In genomic region chr19:44332326-44332725, GRCm38 (mm10) we compare ENCODE assay signal across 17 mouse cellular contexts. TPM values are rescaled to one million over a fixed set of nuclear protein-coding genes. Genes with fewer than 3 reads are reported as not detected.
DNase-seq lines count a peak whose midpoint lies in the region; ATAC-seq and TF ChIP-seq lines count a peak whose summit lies in the region.
"Had no signal": no experiment of that assay in that cellular context is flagged by ENCODE, and none has a peak within 500 bp of the region (broad histone marks: within the 10 kb centered on the region; RNA-seq: fewer than 3 reads in every experiment).

No protein-coding gene starts in this region.

- peak overlapping the region; percentile 90 for H3K27ac ChIP-seq in heart, postnatal 0 days (ENCODE audit: low read depth)
- no peak overlapping the region for H3K27ac ChIP-seq in forebrain, embryonic 14.5 days (ENCODE audit: low read depth, low read length)
- no peak overlapping the region for H3K27ac ChIP-seq in forebrain, embryonic 12.5 days
- H3K27ac ChIP-seq: embryonic facial prominence, embryonic 12.5 days; forebrain, embryonic 10.5 days; liver, embryonic 13.5 days; midbrain, embryonic 13.5 days had no signal

- intact Hi-C loops in heart, postnatal 36 days (cut with DNase I): no loop called here
- intact Hi-C loops in left cerebral cortex, postnatal 14 days (cut with DNase I): no loop called here

- no peak for TF ChIP-seq EP300 in heart, postnatal 0 days (IDR thresholded peaks at IDR 0.05; ENCODE audit: low read depth)

- H3K4me1 ChIP-seq in heart, postnatal 0 days (ENCODE audit: control insufficient read depth, insufficient read depth): peaks cover 39% of the 10 kb centered on the region
- no peaks in the 10 kb centered on the region for H3K4me1 ChIP-seq in forebrain, embryonic 14.5 days (ENCODE audit: control insufficient read depth, insufficient read depth, low read length)
- no peaks in the 10 kb centered on the region for H3K4me1 ChIP-seq in forebrain, embryonic 12.5 days
- H3K4me1 ChIP-seq: liver, embryonic 13.5 days; midbrain, embryonic 13.5 days had no signal

- WGBS in heart, postnatal 0 days: 65% methylated on average over 8 of the region's 8 CpGs
- WGBS in forebrain, embryonic 14.5 days: 78% methylated on average over 8 of the region's 8 CpGs
- WGBS in forebrain, embryonic 12.5 days: 80% methylated on average over 8 of the region's 8 CpGs

- DNase-seq in heart, postnatal 0 days (ENCODE audit: low spot score): no peak
- no peak for DNase-seq in heart, postnatal 36 days
- DNase-seq in spleen, postnatal 36 days (ENCODE audit: low spot score in 2 of 2): peak; percentile 16 to 22
- DNase-seq in spleen, adult 18-20 months: no peak
- DNase-seq in left cerebral cortex, postnatal 14 days (ENCODE audit: low spot score in 2 of 2): peak; percentile 52 to 61
- DNase-seq in telencephalon, adult 2 months (ENCODE audit: low read depth, low spot score): peak; percentile 92
- no peak for DNase-seq in forebrain, embryonic 14.5 days (ENCODE audit: low spot score)
- DNase-seq: liver, embryonic 13.5 days; lung, postnatal 14 days; thymus, postnatal 36 days had no signal

- H3K4me2 ChIP-seq in heart, postnatal 0 days (ENCODE audit: low read depth, low read length): peak overlapping the region; percentile 46; the same call in 1 of the 2 replicates
- H3K4me2 ChIP-seq in forebrain, embryonic 14.5 days (ENCODE audit: low read length): no peak overlapping the region
- no peak overlapping the region for H3K4me2 ChIP-seq in forebrain, embryonic 12.5 days
- H3K4me2 ChIP-seq: embryonic facial prominence, embryonic 12.5 days; hindbrain, embryonic 14.5 days; liver, embryonic 13.5 days; midbrain, embryonic 13.5 days had no signal

- no peak for TF ChIP-seq CTCF in heart, postnatal 0 days (IDR thresholded peaks at IDR 0.05; ENCODE audit: low read depth)

- no peak for ATAC-seq in heart, postnatal 0 days (ENCODE audit: insufficient read depth, low read depth)
- no peak for ATAC-seq in forebrain, embryonic 14.5 days
- ATAC-seq in forebrain, embryonic 12.5 days (ENCODE audit: low FRiP score): no peak
- ATAC-seq: midbrain, embryonic 13.5 days; Patski had no signal

- no peaks in the 10 kb centered on the region for H3K9me3 ChIP-seq in heart, postnatal 0 days (replicated peaks; ENCODE audit: control insufficient read depth, low read length)
- H3K9me3 ChIP-seq in forebrain, embryonic 14.5 days (replicated peaks; ENCODE audit: control insufficient read depth, low read length): no peaks in the 10 kb centered on the region
- no peaks in the 10 kb centered on the region for H3K9me3 ChIP-seq in forebrain, embryonic 12.5 days
- H3K9me3 ChIP-seq: embryonic facial prominence, embryonic 12.5 days; forebrain, embryonic 10.5 days; liver, embryonic 13.5 days; midbrain, embryonic 13.5 days had no signal

- no peak overlapping the region for H3K4me3 ChIP-seq in heart, postnatal 0 days (ENCODE audit: low read depth, low read length)
- no peak overlapping the region for H3K4me3 ChIP-seq in forebrain, embryonic 14.5 days (ENCODE audit: low read depth, low read length)
- H3K4me3 ChIP-seq in forebrain, embryonic 12.5 days (replicated peaks): no peak overlapping the region
- H3K4me3 ChIP-seq: embryonic facial prominence, embryonic 12.5 days; forebrain, embryonic 10.5 days; liver, embryonic 13.5 days; midbrain, embryonic 13.5 days had no signal

- no peaks in the 10 kb centered on the region for H3K27me3 ChIP-seq in heart, postnatal 0 days (ENCODE audit: control insufficient read depth, insufficient read depth, low read length)
- H3K27me3 ChIP-seq in forebrain, embryonic 14.5 days (replicated peaks; ENCODE audit: control insufficient read depth, insufficient read depth, low read length): no peaks in the 10 kb centered on the region
- no peaks in the 10 kb centered on the region for H3K27me3 ChIP-seq in forebrain, embryonic 12.5 days
- H3K27me3 ChIP-seq: embryonic facial prominence, embryonic 12.5 days; midbrain, embryonic 13.5 days; Patski had no signal

- no peak overlapping the region for H3K9ac ChIP-seq in heart, postnatal 0 days (replicated peaks; ENCODE audit: low read depth, low read length)
- H3K9ac ChIP-seq in forebrain, embryonic 14.5 days (ENCODE audit: low read length): no peak overlapping the region
- H3K9ac ChIP-seq in forebrain, embryonic 12.5 days: no peak overlapping the region
- H3K9ac ChIP-seq: embryonic facial prominence, embryonic 12.5 days; hindbrain, embryonic 14.5 days; liver, embryonic 13.5 days; midbrain, embryonic 13.5 days had no signal

- no peaks in the 10 kb centered on the region for H3K36me3 ChIP-seq in heart, postnatal 0 days (replicated peaks; ENCODE audit: control insufficient read depth, insufficient read depth, low read length)
- no peaks in the 10 kb centered on the region for H3K36me3 ChIP-seq in forebrain, embryonic 14.5 days (ENCODE audit: control insufficient read depth, insufficient read depth, low read length)
- H3K36me3 ChIP-seq in forebrain, embryonic 12.5 days (replicated peaks): no peaks in the 10 kb centered on the region
- H3K36me3 ChIP-seq: embryonic facial prominence, embryonic 12.5 days; forebrain, embryonic 10.5 days; liver, embryonic 13.5 days; midbrain, embryonic 13.5 days had no signal

RNA-seq across cellular contexts. Expression of gene Scd4, which starts 0.6 kb away (rescaled TPM):
- 10.8 and 37.4 TPM in 2 replicates for total RNA-seq in heart, postnatal 0 days (2014; rRNA removed; ENCODE audit: low replicate concordance)
- polyA plus RNA-seq in heart, postnatal 0 days (2015; fragmentation: Nextera tagmentation; extraction: Ambion mirVana): 30.8 and 38.2 TPM in 2 replicates
- total RNA-seq in heart, postnatal 36 days (2021): 10 to 100 TPM in 1 of 2 experiments, 1 to 10 TPM in 1; 8.2 to 15.2 TPM
- 1 to 10 TPM; 1.9 to 2.1 TPM for total RNA-seq in left cerebral cortex, postnatal 14 days (2021)
- 0.10 and 0.42 TPM in 2 replicates for polyA plus RNA-seq in forebrain, embryonic 14.5 days (2014; fragmentation: Nextera tagmentation; extraction: Ambion mirVana)
- polyA plus RNA-seq in forebrain, embryonic 12.5 days (2016; fragmentation: Nextera tagmentation; extraction: Ambion mirVana): 0.15 and 0.29 TPM in 2 replicates
- polyA plus RNA-seq: neural tube, embryonic 11.5 days had no signal

RNA-seq across cellular contexts. Expression of gene Scd2, which starts 38.9 kb away (rescaled TPM):
- 307 and 374 TPM in 2 replicates for total RNA-seq in heart, postnatal 0 days (2014; rRNA removed; ENCODE audit: low replicate concordance)
- 47.5 and 61.2 TPM in 2 replicates for polyA plus RNA-seq in heart, postnatal 0 days (2015; fragmentation: Nextera tagmentation; extraction: Ambion mirVana)
- 10 to 100 TPM; 10.7 to 13.0 TPM for total RNA-seq in heart, postnatal 36 days (2021)
- total RNA-seq in left cerebral cortex, postnatal 14 days (2021): 100 to 1,000 TPM; 555 to 608 TPM
- polyA plus RNA-seq in forebrain, embryonic 14.5 days (2014; fragmentation: Nextera tagmentation; extraction: Ambion mirVana): 220 and 266 TPM in 2 replicates
- 470 and 492 TPM in 2 replicates for polyA plus RNA-seq in forebrain, embryonic 12.5 days (2016; fragmentation: Nextera tagmentation; extraction: Ambion mirVana)

Comparison
In these comparisons a context has a peak if more than half of its experiments do, and no peak if none do; other contexts are left out.
1. DNase-seq: peak in spleen, postnatal 36 days (2 of 2), left cerebral cortex, postnatal 14 days (2 of 2) and telencephalon, adult 2 months (single experiment); none in heart, postnatal 0 days (single experiment), heart, postnatal 36 days (0 of 2), spleen, adult 18-20 months (0 of 2) and forebrain, embryonic 14.5 days (single experiment).
2. RNA of gene Scd2, which starts 38.9 kb away (total RNA-seq): 555 to 608 TPM in left cerebral cortex, postnatal 14 days and 307 to 374 TPM in heart, postnatal 0 days; 10.7 to 13.0 TPM in heart, postnatal 36 days; every median in the first group is over 10 times any median in the second.